ENCODE assay signal across 16 mouse cellular contexts in the genomic region with DNA sequence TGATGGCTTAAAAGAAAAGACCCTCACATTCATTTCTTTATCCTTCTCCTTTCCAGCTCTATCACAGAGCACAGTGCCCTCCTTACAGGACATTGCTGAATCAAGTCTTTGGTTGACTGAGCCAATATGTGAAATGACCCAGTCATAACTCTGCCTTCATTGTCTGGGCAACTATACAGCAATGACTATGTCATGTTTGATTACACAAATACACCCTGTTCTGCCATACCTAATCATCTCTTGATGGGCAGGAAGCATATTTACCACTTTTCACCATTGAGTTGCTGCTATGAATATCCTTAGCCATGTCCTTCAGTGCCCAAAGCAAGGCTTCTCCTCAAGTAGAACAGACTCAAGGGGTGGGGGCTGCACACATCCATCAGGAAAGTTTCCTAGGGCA.
"Had no signal": no experiment of that assay in that cellular context is flagged by ENCODE, and none has a peak within 500 bp of the region (broad histone marks: within the 10 kb centered on the region; RNA-seq: fewer than 3 reads in every experiment).

No protein-coding gene starts in this region.

- DNase-seq: right cerebral cortex, adult 18-20 months; right cerebral cortex, postnatal 14 days; right cerebral cortex, postnatal 25 days; right cerebral cortex, postnatal 4 days; spleen, adult 18-20 months; thymus, adult 18-20 months; thymus, adult 2 months; thymus, postnatal 14 days; thymus, postnatal 25 days; thymus, postnatal 36 days; thymus, postnatal 4 days had no signal

- H3K27ac ChIP-seq: neural tube, embryonic 12.5 days; neural tube, embryonic 13.5 days; neural tube, embryonic 15.5 days; stomach, embryonic 15.5 days; stomach, postnatal 0 days had no signal

- H3K4me3 ChIP-seq: neural tube, embryonic 12.5 days; neural tube, embryonic 13.5 days; neural tube, embryonic 15.5 days; stomach, embryonic 15.5 days had no signal

- H3K4me1 ChIP-seq: neural tube, embryonic 12.5 days; neural tube, embryonic 13.5 days; neural tube, embryonic 15.5 days; stomach, embryonic 15.5 days had no signal

- H3K27me3 ChIP-seq: neural tube, embryonic 12.5 days; neural tube, embryonic 13.5 days; neural tube, embryonic 15.5 days; stomach, embryonic 15.5 days had no signal
